Mouse (Mus musculus) heart, embryonic 13.5 days (tissue): ENCODE results near the gene Lrig3. TPM values are rescaled to one million over a fixed set of nuclear protein-coding genes. Genes with fewer than 3 reads are reported as not detected.

Source experiments
- ATAC-seq: fragments of 200-750 bp; cut with Nextera tagmentation; 2 replicates; pipeline ENCODE4 v1.8.0; 2017; ENCODE audit warnings: moderate TSS enrichment; ENCODE audit not compliant: insufficient number of reproducible peaks, low FRiP score, low TSS enrichment; ENCODE audit errors: extremely low read depth
- H3K27ac ChIP-seq: fragments of 300-500 bp; sonication (generic); replicated peaks from 2 replicates; pipeline ENCODE4 v1.5.1; 2015; ENCODE audit warnings: moderate library complexity, mild to moderate bottlenecking, inconsistent platforms
- H3K27me3 ChIP-seq: fragments of 300-500 bp; sonication (generic); replicated peaks from 2 replicates; pipeline ENCODE4 v1.6.1; 2015; ENCODE audit warnings: mild to moderate bottlenecking, inconsistent platforms
- H3K36me3 ChIP-seq: fragments of 300-500 bp; sonication (generic); 2 replicates; pipeline ENCODE4 v1.6.1; 2015; ENCODE audit warnings: mild to moderate bottlenecking, inconsistent platforms
- H3K4me1 ChIP-seq: fragments of 300-500 bp; sonication (generic); 2 replicates; pipeline ENCODE4 v1.6.1; 2015; ENCODE audit warnings: inconsistent platforms
- H3K4me2 ChIP-seq: fragments of 300-500 bp; sonication (generic); 2 replicates; pipeline ENCODE4 v1.6.1; 2015; ENCODE audit warnings: inconsistent platforms, mild to moderate bottlenecking, moderate library complexity
- H3K4me3 ChIP-seq: fragments of 300-500 bp; sonication (generic); 2 replicates; pipeline ENCODE4 v1.5.1; 2015; ENCODE audit warnings: moderate library complexity, mild to moderate bottlenecking, inconsistent platforms
- H3K9ac ChIP-seq: fragments of 300-500 bp; sonication (generic); 2 replicates; pipeline ENCODE4 v1.6.1; 2015; ENCODE audit warnings: inconsistent platforms, mild to moderate bottlenecking, moderate library complexity
- H3K9me3 ChIP-seq: fragments of 300-500 bp; sonication (generic); 2 replicates; pipeline ENCODE4 v1.6.1; 2016; ENCODE audit warnings: inconsistent platforms
- WGBS: fragments of 180-500 bp; shearing (Covaris S2); methylation state at CpG from one replicate; pipeline ENCODE4 v1.1.7; 2015; ENCODE audit warnings: mixed read lengths; 5-methylcytosine and 5-hydroxymethylcytosine counted together
- polyA plus RNA-seq: library from polyadenylated mRNA; unstranded; fragments of >200 nt; fragmentation: Nextera tagmentation; extraction: Ambion mirVana; gene quantifications from 2 replicates; pipeline ENCODE4 v1.2.1, GENCODE M21; 2015

The Lrig3 gene
- polyA plus RNA-seq, 1 experiment from 2014 or later: 1.9 TPM

DNA sequence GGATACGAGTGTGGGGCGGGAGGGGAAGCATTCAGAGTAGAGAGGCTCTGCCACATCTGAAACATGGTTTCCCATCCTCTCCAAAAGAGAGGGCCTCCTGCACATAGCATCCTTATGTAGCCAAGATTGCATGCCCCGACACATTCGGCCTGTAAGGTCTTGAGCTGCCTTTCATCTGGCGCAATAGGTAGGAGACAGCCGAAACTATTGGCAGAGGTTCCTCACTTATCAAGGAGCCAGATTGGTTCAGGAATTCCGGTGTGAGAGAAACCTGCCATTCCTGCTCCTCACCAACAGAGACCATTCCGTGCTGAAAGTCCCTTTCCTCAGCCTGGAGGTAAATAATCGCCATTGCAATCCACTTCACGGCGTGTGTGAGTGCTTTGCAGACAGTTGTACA is 22.1 kb downstream of the Lrig3 start:
- WGBS: 71% methylated on average over 11 of the region's 11 CpGs
- ATAC-seq: no peak
- H3K27ac ChIP-seq: no peak overlapping the region
- no peak overlapping the region for H3K4me3 ChIP-seq
- H3K27me3 ChIP-seq: no peaks in the 10 kb centered on the region
- no peak overlapping the region for H3K9ac ChIP-seq
- H3K36me3 ChIP-seq: no peaks in the 10 kb centered on the region
- no peaks in the 10 kb centered on the region for H3K9me3 ChIP-seq
- H3K4me1 ChIP-seq: no peaks in the 10 kb centered on the region
- no peak overlapping the region for H3K4me2 ChIP-seq

DNA sequence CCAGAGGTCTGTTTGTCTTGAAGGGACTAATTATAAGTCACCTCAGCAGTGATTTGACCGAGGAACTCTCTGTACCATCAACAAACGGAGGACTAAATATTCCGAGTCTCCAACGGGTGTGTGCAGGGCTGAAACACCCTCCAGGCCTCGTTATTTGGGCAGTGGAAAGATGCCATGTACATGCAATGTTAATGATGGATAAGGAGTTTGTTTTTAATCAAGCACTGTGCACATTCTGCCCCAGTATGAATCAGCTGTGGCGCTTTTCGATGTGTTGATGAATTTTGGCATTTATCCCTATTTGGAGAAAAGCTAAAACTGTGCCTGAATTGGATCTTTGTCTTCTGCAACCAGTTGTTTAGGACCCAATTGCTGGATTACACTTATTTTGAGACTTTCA is 23.9 kb downstream of the Lrig3 start:
- WGBS: 75% methylated on average over 7 of the region's 7 CpGs
- no peaks in the 10 kb centered on the region for H3K4me1 ChIP-seq
- no peak overlapping the region for H3K4me2 ChIP-seq
- H3K4me3 ChIP-seq: no peak overlapping the region
- no peaks in the 10 kb centered on the region for H3K27me3 ChIP-seq
- H3K36me3 ChIP-seq: no peaks in the 10 kb centered on the region
- no peak overlapping the region for H3K27ac ChIP-seq
- no peak for ATAC-seq
- no peak overlapping the region for H3K9ac ChIP-seq
- no peaks in the 10 kb centered on the region for H3K9me3 ChIP-seq

DNA sequence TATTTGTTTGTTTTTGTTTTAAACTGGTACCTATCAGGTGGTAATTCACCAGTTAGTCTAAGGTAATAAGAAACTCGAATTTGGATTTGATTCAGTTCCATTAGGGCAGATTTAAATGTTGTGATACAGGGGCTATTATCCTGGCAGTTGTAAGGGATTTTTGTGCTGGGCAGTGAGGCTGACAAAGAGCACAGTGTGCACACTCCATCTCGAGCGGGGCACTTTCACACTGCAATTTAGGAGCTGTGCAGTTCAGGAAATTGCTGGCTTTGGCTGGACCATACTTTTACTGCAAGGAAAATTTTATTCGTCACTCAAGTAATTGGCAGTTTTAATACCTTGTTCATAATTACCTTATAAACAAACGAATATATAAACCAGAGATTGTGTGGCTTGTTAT is 24.4 kb downstream of the Lrig3 start:
- 65% methylated on average over 5 of the region's 5 CpGs for WGBS
- ATAC-seq: no peak
- no peak overlapping the region for H3K27ac ChIP-seq
- H3K9me3 ChIP-seq: no peaks in the 10 kb centered on the region
- H3K4me2 ChIP-seq: no peak overlapping the region
- H3K9ac ChIP-seq: no peak overlapping the region
- no peaks in the 10 kb centered on the region for H3K4me1 ChIP-seq
- no peaks in the 10 kb centered on the region for H3K36me3 ChIP-seq
- H3K27me3 ChIP-seq: no peaks in the 10 kb centered on the region
- H3K4me3 ChIP-seq: no peak overlapping the region

DNA sequence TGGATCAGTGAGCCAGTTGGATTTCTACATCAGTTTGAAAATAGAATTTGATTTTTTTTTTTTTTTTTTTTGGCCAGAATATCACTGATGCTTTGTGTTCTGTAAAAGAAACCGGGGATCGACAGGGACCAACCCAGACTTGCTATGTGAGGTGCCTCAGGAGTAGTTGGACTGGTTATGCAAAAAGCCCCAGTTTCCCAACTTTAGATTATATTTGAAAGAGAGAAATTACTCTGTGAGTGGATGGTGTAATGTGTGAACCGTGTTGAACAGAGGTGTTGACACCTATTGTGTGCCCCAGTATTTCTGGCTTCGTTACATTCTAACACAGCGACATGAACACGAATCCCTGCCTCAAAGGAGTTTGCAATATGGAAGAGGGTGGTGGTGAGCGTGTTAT is 25.9 kb downstream of the Lrig3 start:
- Histone ChIP-seq H3K27ac (no peak overlapping the region), H3K9ac (no peak overlapping the region), H3K27me3 (no peaks in the 10 kb centered on the region), H3K4me3 (no peak overlapping the region), H3K9me3 (no peaks in the 10 kb centered on the region), H3K4me2 (no peak overlapping the region), H3K4me1 (no peaks in the 10 kb centered on the region), H3K36me3 (no peaks in the 10 kb centered on the region)
- no peak for ATAC-seq
- 83% methylated on average over 7 of the region's 7 CpGs for WGBS

- Histone ChIP-seq H3K4me2 (no peak overlapping the region), H3K4me3 (no peak overlapping the region), H3K9ac (no peak overlapping the region), H3K9me3 (no peaks in the 10 kb centered on the region), H3K27ac (no peak overlapping the region), H3K4me1 (no peaks in the 10 kb centered on the region), H3K27me3 (no peaks in the 10 kb centered on the region), H3K36me3 (peaks cover 6% of the 10 kb centered on the region; the same call in 1 of the 2 replicates)
- WGBS: 71% methylated on average over 1 of the region's 1 CpGs
- ATAC-seq: no peak
These were observed 28.9 kb downstream of the Lrig3 start for GRCm38 (mm10) chr10:125994855-125995254.

DNA sequence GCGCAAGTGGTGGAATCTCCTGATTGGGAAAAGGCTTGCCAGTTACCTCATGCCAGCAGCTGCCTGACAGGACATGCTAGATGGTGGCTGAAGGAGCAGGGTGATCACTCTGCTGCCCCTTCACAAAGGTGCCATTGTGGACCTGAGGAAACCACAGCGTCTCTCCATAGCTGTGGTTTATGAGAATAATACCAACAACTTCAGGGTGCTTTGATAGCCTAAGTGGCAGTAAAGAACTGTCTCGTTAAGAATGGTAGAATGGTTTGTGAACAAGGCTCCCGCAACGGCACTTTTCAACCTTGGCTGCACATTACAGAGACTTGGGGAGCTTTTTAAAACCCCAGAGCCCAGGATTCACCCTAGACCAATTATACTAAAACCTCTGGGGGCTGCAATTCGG is 29.7 kb downstream of the Lrig3 start:
- Histone ChIP-seq H3K9me3 (no peaks in the 10 kb centered on the region), H3K4me1 (no peaks in the 10 kb centered on the region), H3K36me3 (peaks cover 6% of the 10 kb centered on the region; the same call in 1 of the 2 replicates), H3K9ac (no peak overlapping the region), H3K4me2 (no peak overlapping the region), H3K27me3 (no peaks in the 10 kb centered on the region), H3K27ac (no peak overlapping the region), H3K4me3 (no peak overlapping the region)
- WGBS: 84% methylated on average over 6 of the region's 6 CpGs
- ATAC-seq: no peak

- no peak for ATAC-seq
- H3K9me3 ChIP-seq: no peaks in the 10 kb centered on the region
- no peaks in the 10 kb centered on the region for H3K27me3 ChIP-seq
- H3K4me3 ChIP-seq: no peak overlapping the region
- no peak overlapping the region for H3K4me2 ChIP-seq
- H3K36me3 ChIP-seq: peaks cover 6% of the 10 kb centered on the region; the same call in 1 of the 2 replicates
- 76% methylated on average over 9 of the region's 9 CpGs for WGBS
- H3K4me1 ChIP-seq: no peaks in the 10 kb centered on the region
- H3K27ac ChIP-seq: no peak overlapping the region
- H3K9ac ChIP-seq: no peak overlapping the region
These were observed 31.0 kb downstream of the Lrig3 start for GRCm38 (mm10) chr10:125996989-125997388.

- no peak overlapping the region for H3K27ac ChIP-seq
- no peaks in the 10 kb centered on the region for H3K4me1 ChIP-seq
- no peak overlapping the region for H3K4me2 ChIP-seq
- H3K9me3 ChIP-seq: no peaks in the 10 kb centered on the region
- ATAC-seq: no peak
- no peaks in the 10 kb centered on the region for H3K27me3 ChIP-seq
- WGBS: 76% methylated on average over 6 of the region's 6 CpGs
- peaks cover 10% of the 10 kb centered on the region for H3K36me3 ChIP-seq
- H3K4me3 ChIP-seq: no peak overlapping the region
- H3K9ac ChIP-seq: no peak overlapping the region
These were observed 33.6 kb downstream of the Lrig3 start for GRCm38 (mm10) chr10:125999561-125999960.

GRCm38 (mm10) chr10:126000861-126001390 is 35.0 kb downstream of the Lrig3 start:
- H3K9ac ChIP-seq: no peak overlapping the region
- 85% methylated on average over 8 of the region's 8 CpGs for WGBS
- ATAC-seq: no peak

GRCm38 (mm10) chr10:126002081-126002755 is 36.2 kb downstream of the Lrig3 start:
- peaks cover 14% of the 10 kb centered on the region for H3K36me3 ChIP-seq

More at GRCm38 (mm10) chr10:126000861-126001390, 35.0 kb downstream of the Lrig3 start:
- Histone ChIP-seq H3K27ac (no peak overlapping the region), H3K4me2 (no peak overlapping the region), H3K4me1 (no peaks in the 10 kb centered on the region), H3K36me3 (peaks cover 10% of the 10 kb centered on the region), H3K27me3 (no peaks in the 10 kb centered on the region), H3K9me3 (no peaks in the 10 kb centered on the region), H3K4me3 (no peak overlapping the region)

GRCm38 (mm10) chr10:126002818-126003506 is 37.0 kb downstream of the Lrig3 start:
- no peaks in the 10 kb centered on the region for H3K27me3 ChIP-seq

More at GRCm38 (mm10) chr10:126002081-126002755, 36.2 kb downstream of the Lrig3 start:
- Histone ChIP-seq H3K4me1 (no peaks in the 10 kb centered on the region), H3K4me3 (no peak overlapping the region), H3K27ac (no peak overlapping the region), H3K9ac (no peak overlapping the region), H3K27me3 (no peaks in the 10 kb centered on the region), H3K4me2 (no peak overlapping the region), H3K9me3 (no peaks in the 10 kb centered on the region)
- 81% methylated on average over 14 of the region's 14 CpGs for WGBS
- ATAC-seq: no peak

More at GRCm38 (mm10) chr10:126002818-126003506, 37.0 kb downstream of the Lrig3 start:
- H3K4me3 ChIP-seq: no peak overlapping the region
- no peak for ATAC-seq
- H3K9me3 ChIP-seq: no peaks in the 10 kb centered on the region
- 81% methylated on average over 18 of the region's 18 CpGs for WGBS
- H3K9ac ChIP-seq: no peak overlapping the region
- no peak overlapping the region for H3K27ac ChIP-seq
- H3K4me1 ChIP-seq: no peaks in the 10 kb centered on the region
- no peak overlapping the region for H3K4me2 ChIP-seq
- peaks cover 17% of the 10 kb centered on the region for H3K36me3 ChIP-seq
